Mouse (Mus musculus) layer of hippocampus, adult 9-10 months (tissue): ENCODE data around the gene Nav1.

ENCODE experiments used
- DNase-seq: peaks from one replicate; pipeline ENCODE4 v3.0.0; 2022; ENCODE audit warnings: low spot score

Gene Nav1

GRCm38 (mm10) chr1:135607019-135607418 is at the start of gene Nav1:
Gene Nav1, minus strand, starts transcription at chr1:135607295.
- no peak for DNase-seq

- no peak for DNase-seq
Measured at GRCm38 (mm10) chr1:135653909-135654308, 46.8 kb upstream of the Nav1 start.

GRCm38 (mm10) chr1:135645459-135646195 is 38.5 kb upstream of the Nav1 start:
- DNase-seq, result no peak

- no peak for DNase-seq
Measured at GRCm38 (mm10) chr1:135644110-135644509, 37.0 kb upstream of the Nav1 start.

GRCm38 (mm10) chr1:135643691-135644090 is 36.6 kb upstream of the Nav1 start:
- no peak for DNase-seq

- DNase-seq, result no peak
Measured at GRCm38 (mm10) chr1:135639853-135640252, 32.8 kb upstream of the Nav1 start.

- no peak for DNase-seq
Measured at GRCm38 (mm10) chr1:135639093-135639492, 32.0 kb upstream of the Nav1 start.

- no peak for DNase-seq
Measured at GRCm38 (mm10) chr1:135637574-135638008, 30.5 kb upstream of the Nav1 start.

- no peak for DNase-seq
Measured at GRCm38 (mm10) chr1:135636111-135636511, 29.0 kb upstream of the Nav1 start.

GRCm38 (mm10) chr1:135635323-135636064 is 28.4 kb upstream of the Nav1 start:
- DNase-seq, result no peak

GRCm38 (mm10) chr1:135634791-135635190 is 27.7 kb upstream of the Nav1 start:
- no peak for DNase-seq

GRCm38 (mm10) chr1:135633884-135634283 is 26.8 kb upstream of the Nav1 start:
- no peak for DNase-seq

GRCm38 (mm10) chr1:135633478-135633877 is 26.4 kb upstream of the Nav1 start:
- no peak for DNase-seq

GRCm38 (mm10) chr1:135632199-135632598 is 25.1 kb upstream of the Nav1 start:
- DNase-seq, result no peak

GRCm38 (mm10) chr1:135631515-135631914 is 24.4 kb upstream of the Nav1 start:
- DNase-seq, result no peak

- DNase-seq, result no peak
Measured at GRCm38 (mm10) chr1:135629846-135630245, 22.8 kb upstream of the Nav1 start.

GRCm38 (mm10) chr1:135626218-135626617 is 19.1 kb upstream of the Nav1 start:
- no peak for DNase-seq

- DNase-seq, result no peak
Measured at GRCm38 (mm10) chr1:135625741-135626140, 18.6 kb upstream of the Nav1 start.

GRCm38 (mm10) chr1:135624646-135625045 is 17.6 kb upstream of the Nav1 start:
- DNase-seq, result no peak

- DNase-seq, result no peak
Measured at GRCm38 (mm10) chr1:135623136-135623535, 16.0 kb upstream of the Nav1 start.

GRCm38 (mm10) chr1:135621307-135621706 is 14.2 kb upstream of the Nav1 start:
- DNase-seq, result no peak

GRCm38 (mm10) chr1:135619932-135620391 is 12.9 kb upstream of the Nav1 start:
- no peak for DNase-seq

GRCm38 (mm10) chr1:135619130-135619529 is 12.0 kb upstream of the Nav1 start:
- DNase-seq, result no peak
